Mouse (Mus musculus) brain, embryonic 14.5 days (tissue): Measurements from ENCODE around the gene Frmpd2.

Source experiments
- CTCF ChIP-seq: fragments of 200-500 bp; IDR thresholded peaks from 2 replicates; pipeline ENCODE4 v1.5.1; 2012; ENCODE audit warnings: inconsistent platforms, mild to moderate bottlenecking, moderate library complexity, borderline replicate concordance; ENCODE audit not compliant: insufficient read depth, insufficient read length; ENCODE audit errors: extremely low read depth
- POLR2A ChIP-seq: fragments of 200-500 bp; IDR thresholded peaks from 2 replicates; pipeline ENCODE4 v1.6.1; 2012; ENCODE audit warnings: mild to moderate bottlenecking, inconsistent platforms, borderline replicate concordance; ENCODE audit not compliant: poor library complexity, insufficient read depth, insufficient read length, severe bottlenecking; ENCODE audit errors: extremely low read depth

DNA sequence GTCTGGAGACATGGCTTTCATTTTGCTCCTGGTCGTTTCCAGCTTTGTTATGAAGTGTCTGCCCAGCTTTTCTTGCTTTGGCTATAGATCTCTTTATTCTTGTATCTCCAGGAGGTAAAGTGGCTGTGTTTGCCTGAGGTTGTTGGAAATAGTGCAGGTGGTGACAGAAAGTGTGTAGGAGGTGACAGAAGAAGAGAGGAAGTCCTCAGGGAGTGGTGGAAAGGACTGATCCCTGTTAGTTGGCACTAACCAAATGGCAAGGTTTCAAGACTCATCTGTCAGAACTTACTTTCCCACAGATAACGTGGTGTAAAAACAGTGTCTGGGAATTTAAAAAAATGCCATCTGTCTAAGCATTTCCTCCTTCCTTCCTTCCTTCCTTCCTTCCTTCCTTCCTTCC, 3.0 kb downstream of the Frmpd2 start:
- no peak for TF ChIP-seq CTCF
- TF ChIP-seq POLR2A, result no peak
